Mouse (Mus musculus) right cerebral cortex, adult 18-20 months (tissue): ENCODE measurements around the gene Taar2.
A peak's percentile ranks its signal among the peaks of the same experiment; 100 is the strongest.

Source experiments
- DNase-seq: peaks from one replicate; pipeline ENCODE4 v3.0.0; 2022; ENCODE audit warnings: mixed read lengths

The Taar2 gene

GRCm38 (mm10) chr10:23938312-23938711 is at the start of gene Taar2:
Gene Taar2, plus strand, starts transcription at chr10:23938572.
- no peak for DNase-seq

- no peak for DNase-seq
Measured at GRCm38 (mm10) chr10:23892987-23893386, 45.4 kb upstream of the Taar2 start.

GRCm38 (mm10) chr10:23894601-23895349 is 43.6 kb upstream of the Taar2 start, which contains the start of gene Vnn1:
Gene Vnn1, plus strand, starts transcription at chr10:23894688.
- no peak for DNase-seq

GRCm38 (mm10) chr10:23895376-23895775 is 43.0 kb upstream of the Taar2 start:
- DNase-seq = no peak

GRCm38 (mm10) chr10:23901119-23901518 is 37.3 kb upstream of the Taar2 start:
- DNase-seq = no peak

- no peak for DNase-seq
Measured at GRCm38 (mm10) chr10:23905661-23906060, 32.7 kb upstream of the Taar2 start.

- DNase-seq = no peak
Measured at GRCm38 (mm10) chr10:23920056-23920455, 18.3 kb upstream of the Taar2 start, which contains the start of gene Taar1. Gene Taar1, plus strand, starts transcription at chr10:23920356.

- no peak for DNase-seq
Measured at GRCm38 (mm10) chr10:23922468-23922867, 15.9 kb upstream of the Taar2 start.

GRCm38 (mm10) chr10:23923941-23924340 is 14.4 kb upstream of the Taar2 start:
- no peak for DNase-seq

- no peak for DNase-seq
Measured at GRCm38 (mm10) chr10:23937613-23938012, 759 bp upstream of the Taar2 start.

GRCm38 (mm10) chr10:23942465-23942864 is 4.1 kb downstream of the Taar2 start:
- no peak for DNase-seq

- DNase-seq = no peak
Measured at GRCm38 (mm10) chr10:23948026-23948425, 9.7 kb downstream of the Taar2 start.

GRCm38 (mm10) chr10:23949508-23950005 is 11.2 kb downstream of the Taar2 start, which contains the start of gene Taar3:
Gene Taar3, plus strand, starts transcription at chr10:23949558.
- DNase-seq = no peak

- no peak for DNase-seq
Measured at GRCm38 (mm10) chr10:23951714-23952113, 13.3 kb downstream of the Taar2 start.

- DNase-seq = no peak
Measured at GRCm38 (mm10) chr10:23959071-23959470, 20.7 kb downstream of the Taar2 start.

GRCm38 (mm10) chr10:23960444-23960915 is 22.1 kb downstream of the Taar2 start, which contains the start of gene Taar4:
Gene Taar4, plus strand, starts transcription at chr10:23960494.
- DNase-seq = no peak

- no peak for DNase-seq
Measured at GRCm38 (mm10) chr10:23963444-23963843, 25.1 kb downstream of the Taar2 start.

GRCm38 (mm10) chr10:23964921-23965610 is 26.7 kb downstream of the Taar2 start:
- DNase-seq = no peak

GRCm38 (mm10) chr10:23970656-23971165 is 32.3 kb downstream of the Taar2 start, which contains the start of gene Taar5:
Gene Taar5, plus strand, starts transcription at chr10:23970706.
- no peak for DNase-seq

- DNase-seq = no peak
Measured at GRCm38 (mm10) chr10:23971256-23971655, 32.9 kb downstream of the Taar2 start.

GRCm38 (mm10) chr10:23977958-23978357 is 39.6 kb downstream of the Taar2 start:
- no peak for DNase-seq

- peak; percentile 71 for DNase-seq
Measured at GRCm38 (mm10) chr10:23978901-23979705, 40.7 kb downstream of the Taar2 start.
